Mouse (Mus musculus) heart, adult 2 months (tissue): ENCODE measurements around the gene Ccdc85b.

Experiments
- CTCF ChIP-seq: fragments of 200-600 bp; IDR thresholded peaks from 2 replicates; pipeline ENCODE4 v1.8.1; 2022; ENCODE audit warnings: antibody characterized with exemption, mild to moderate bottlenecking, moderate library complexity
- EP300 ChIP-seq: fragments of 200-500 bp; IDR thresholded peaks from 2 replicates; pipeline ENCODE4 v1.6.1; 2011; ENCODE audit warnings: low read depth, low read length, control low read depth; ENCODE audit not compliant: insufficient read depth
- POLR2A ChIP-seq: fragments of 200-500 bp; IDR thresholded peaks from 2 replicates; pipeline ENCODE4 v1.6.1; 2011; ENCODE audit warnings: mild to moderate bottlenecking, low read depth, low read length, control low read depth; ENCODE audit not compliant: insufficient read depth

DNA sequence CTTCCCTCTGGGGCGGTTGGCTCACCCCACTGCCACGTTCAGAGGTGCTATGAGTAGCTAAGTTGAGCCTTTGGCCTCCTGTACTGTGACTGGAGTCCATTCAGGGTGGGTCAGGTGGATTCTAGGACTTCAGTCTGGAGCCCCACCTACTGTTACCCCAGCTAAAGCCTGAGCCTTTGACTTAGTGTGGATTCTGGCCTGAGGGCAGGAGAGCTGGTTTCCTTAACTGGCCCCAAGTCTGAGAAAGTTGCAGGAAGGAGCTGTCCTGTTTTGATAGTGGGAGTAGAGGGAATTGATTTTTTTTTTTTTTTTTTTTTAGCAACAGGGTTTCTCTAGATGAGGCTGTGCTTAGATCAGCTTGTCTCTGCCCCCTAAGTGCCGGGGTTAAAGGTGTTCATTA, 36.6 kb upstream of the Ccdc85b start:
- TF ChIP-seq EP300 (no peak), CTCF (no peak), POLR2A (no peak)
